Mouse (Mus musculus) kidney, adult 9 months (tissue): ENCODE measurements around the gene Ift57.
A peak's percentile ranks its signal among the peaks of the same experiment; 100 is the strongest.

ENCODE experiments used
- DNase-seq: peaks from one replicate; pipeline ENCODE4 v3.0.0; 2022

The Ift57 gene

GRCm38 (mm10) chr16:49760517-49761203, 61.6 kb downstream of the Ift57 start:
- no peak for DNase-seq

DNA sequence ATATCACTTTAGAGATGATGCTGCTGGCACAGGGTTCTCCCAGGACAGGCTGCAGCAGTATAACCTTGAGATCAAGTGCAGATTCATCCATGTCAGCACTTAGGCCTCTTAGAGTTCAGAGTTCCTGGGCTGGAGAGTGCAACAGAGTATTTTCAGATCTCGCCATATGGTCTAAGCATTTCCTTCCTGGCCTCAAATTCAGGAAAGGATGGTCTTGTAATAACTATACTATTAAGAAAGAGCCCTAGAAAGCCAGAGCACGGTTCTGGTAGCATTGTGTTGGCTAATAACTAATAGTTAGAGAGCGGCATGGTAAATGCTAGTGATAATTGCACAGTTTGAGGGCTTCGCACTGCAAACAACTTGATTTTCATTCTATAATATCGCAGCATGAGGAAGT, 62.9 kb downstream of the Ift57 start:
- no peak for DNase-seq

- peak; percentile 55 for DNase-seq
Measured at GRCm38 (mm10) chr16:49766326-49766725, 67.3 kb downstream of the Ift57 start.

DNA sequence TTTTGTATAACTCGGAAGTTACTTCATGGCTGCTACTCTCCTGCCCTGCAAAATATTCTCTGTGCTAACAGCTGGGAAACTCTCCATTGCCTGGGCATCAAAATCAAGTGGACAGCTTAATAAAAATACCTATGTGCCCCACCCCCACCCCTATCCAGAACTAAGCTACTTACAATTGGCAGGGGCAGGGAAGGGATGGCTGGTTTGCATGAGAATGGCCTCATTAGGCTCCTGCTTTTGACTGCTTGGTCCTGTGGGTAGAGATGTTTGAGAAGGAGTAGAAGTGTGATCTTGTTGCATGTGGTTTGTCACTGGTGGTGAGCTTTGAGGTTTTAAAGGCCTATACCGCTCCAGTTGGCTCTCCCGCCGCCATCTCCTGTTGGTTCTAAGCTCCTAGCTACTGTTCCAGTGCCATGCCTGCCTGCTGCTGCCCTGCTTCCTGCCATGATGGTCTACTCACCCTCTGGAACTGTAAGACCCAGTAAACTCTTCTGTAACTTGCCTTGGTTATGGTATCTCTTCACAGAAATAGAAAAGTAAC, 69.5 kb downstream of the Ift57 start:
- no peak for DNase-seq

DNA sequence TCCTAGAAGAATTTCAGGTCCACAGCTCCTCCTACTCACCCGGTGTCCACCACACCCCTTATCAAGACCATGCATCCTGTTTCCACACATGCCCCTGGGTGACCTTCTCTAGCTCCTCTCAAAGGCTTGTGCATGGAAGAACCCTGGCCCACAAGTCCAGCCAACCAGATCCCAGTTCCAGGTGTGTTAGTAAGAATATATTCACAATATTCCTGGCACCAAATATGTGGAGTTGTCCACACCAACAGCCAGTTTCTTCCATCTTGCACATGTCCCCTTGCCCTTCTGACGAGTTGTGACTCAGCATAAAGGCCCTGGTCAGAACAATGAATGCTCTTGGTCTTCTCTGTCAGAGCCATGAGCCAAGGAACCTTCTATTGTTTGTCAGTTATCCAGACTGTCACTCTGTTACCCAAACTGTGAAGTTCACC, 70.8 kb downstream of the Ift57 start:
- DNase-seq, result no peak

GRCm38 (mm10) chr16:49770320-49771189, 71.5 kb downstream of the Ift57 start:
- DNase-seq, result no peak

DNA sequence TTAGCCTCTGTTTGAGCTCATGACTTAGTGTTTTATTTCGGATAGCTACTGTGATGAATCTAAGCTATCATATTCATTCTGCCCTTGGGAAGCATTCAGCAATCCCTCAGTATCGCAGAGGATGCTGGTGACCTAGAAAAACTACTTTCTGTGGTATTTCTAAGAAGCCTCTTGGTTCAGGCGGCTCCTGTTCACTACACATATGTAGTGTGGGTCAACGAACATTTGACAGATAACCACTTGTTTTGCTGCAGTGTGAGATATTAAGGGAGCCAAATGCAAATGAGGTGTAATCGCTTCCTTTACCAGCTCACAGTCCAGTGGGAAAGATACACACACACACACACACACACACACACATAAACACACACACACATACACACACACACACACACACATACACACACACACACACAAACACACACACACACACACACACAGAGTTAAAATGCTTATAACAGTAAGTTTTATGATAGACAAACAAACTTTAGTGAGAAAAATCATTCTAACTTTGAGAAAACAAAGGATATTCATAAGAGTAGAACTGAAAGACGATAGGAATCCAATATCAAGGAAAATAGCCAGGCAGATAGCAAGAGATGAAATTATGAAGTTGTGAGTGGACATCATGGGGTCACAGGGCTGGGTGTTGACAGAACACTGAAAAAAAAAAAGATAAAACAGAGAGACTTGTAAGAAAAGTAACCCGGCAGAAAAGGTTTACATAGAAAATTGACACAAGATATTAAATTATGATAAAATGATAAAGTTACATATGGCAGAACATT, 72.8 kb downstream of the Ift57 start:
- no peak for DNase-seq

GRCm38 (mm10) chr16:49772576-49772975, 73.5 kb downstream of the Ift57 start:
- DNase-seq, result no peak

DNA sequence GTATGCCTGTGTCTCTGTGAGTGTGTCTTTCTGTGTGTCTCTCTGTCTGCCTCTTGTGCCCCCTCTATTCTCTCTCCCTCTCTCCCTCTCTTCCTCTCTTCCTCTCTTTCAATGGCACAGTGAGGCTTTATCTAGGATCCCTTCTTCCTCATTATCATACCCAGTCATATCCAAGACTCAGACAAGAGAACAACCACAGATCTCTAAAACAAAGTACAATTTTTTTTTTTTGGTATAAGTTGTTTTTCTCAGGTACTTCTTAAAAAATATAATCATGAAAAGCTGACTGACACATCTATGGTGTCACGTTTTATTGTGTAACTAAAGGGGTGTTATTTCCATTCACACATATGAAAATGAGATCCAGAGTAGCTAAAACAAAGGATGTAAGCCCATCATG, 74.0 kb downstream of the Ift57 start:
- DNase-seq, result no peak

- DNase-seq, result no peak
Measured at GRCm38 (mm10) chr16:49774059-49775001, 75.3 kb downstream of the Ift57 start.

GRCm38 (mm10) chr16:49775002-49775966, 76.3 kb downstream of the Ift57 start:
- DNase-seq, result no peak

- DNase-seq, result no peak
Measured at GRCm38 (mm10) chr16:49776981-49777380, 77.9 kb downstream of the Ift57 start.

DNA sequence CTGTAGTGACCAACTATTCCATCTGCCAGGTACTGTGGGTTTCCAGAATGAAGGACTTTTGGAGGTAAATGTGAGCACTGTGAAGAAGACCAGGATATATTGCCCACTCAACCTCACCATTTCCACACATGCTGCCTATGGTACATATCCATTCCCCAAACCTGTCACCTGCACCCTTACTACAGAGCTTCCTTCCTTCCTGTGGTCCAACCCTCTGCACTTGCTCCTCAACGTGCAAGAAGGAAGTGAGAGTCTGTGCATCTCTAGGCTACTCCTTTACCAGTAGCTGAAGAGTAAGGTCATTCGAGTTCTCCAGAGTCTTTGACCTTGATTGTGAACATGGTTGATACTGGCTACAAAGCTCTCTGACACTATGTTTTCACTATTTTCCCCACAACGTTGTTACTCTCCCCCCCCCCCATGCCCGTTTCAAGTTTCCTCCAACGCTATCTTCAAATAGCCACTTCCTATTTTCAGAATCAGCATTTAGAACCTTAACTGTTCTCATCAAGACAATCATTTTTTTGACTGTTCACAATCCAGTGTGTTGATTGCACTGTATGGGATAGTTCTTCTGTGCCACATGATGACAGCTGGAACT, 82.6 kb downstream of the Ift57 start:
- DNase-seq, result no peak

GRCm38 (mm10) chr16:49783369-49783768, 84.3 kb downstream of the Ift57 start:
- DNase-seq, result no peak

GRCm38 (mm10) chr16:49786116-49786515, 87.1 kb downstream of the Ift57 start:
- no peak for DNase-seq

DNA sequence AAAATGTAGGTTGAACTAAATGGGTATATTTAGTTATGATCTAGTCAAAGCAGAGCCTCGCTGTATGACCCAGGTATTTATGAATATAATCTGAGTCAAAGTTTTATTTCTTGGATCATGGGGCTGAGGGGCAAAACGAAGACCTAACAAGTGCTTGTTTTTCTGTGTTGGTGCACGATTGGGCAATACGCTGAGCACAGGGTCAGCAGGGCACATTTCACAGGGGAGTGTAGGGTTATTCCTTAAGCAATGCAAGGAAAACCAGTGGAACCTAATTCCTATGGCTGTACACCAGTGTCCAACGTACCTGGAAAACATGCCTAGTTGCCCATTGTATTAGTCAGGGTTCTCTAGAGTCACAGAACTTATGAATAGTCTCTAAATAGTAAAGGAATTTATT, 88.7 kb downstream of the Ift57 start:
- no peak for DNase-seq

- DNase-seq, result no peak
Measured at GRCm38 (mm10) chr16:49790575-49791465, 91.8 kb downstream of the Ift57 start.

GRCm38 (mm10) chr16:49792446-49792878, 93.4 kb downstream of the Ift57 start:
- peak; percentile 46 for DNase-seq

DNA sequence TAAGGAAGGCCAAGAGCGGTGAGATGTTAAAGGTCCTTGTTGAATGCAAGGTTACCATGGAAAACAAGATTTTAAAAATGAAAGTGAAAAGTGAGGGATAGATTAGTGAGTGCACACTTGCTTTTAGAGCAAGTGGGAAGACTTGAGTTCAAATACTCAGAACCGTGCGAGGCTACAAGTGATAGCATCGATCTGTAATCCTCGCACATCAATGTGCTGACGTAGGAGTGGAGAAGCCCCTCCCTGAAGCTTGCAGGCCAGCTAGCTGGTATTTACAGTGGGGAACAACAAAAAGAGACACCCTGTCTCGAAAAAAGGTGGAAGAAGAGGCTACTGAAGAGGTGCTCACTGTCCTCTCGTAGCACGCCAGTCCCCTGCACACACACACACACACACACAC, 94.6 kb downstream of the Ift57 start:
- no peak for DNase-seq
